Mouse (Mus musculus): ENCODE data around the gene Rpp25. TPM values are rescaled to one million over a fixed set of nuclear protein-coding genes. Genes with fewer than 3 reads are reported as not detected.

Rpp25 gene
- total and polyA plus RNA-seq, 2 experiments from 2014 or later, result 24.8 to 26.5 TPM

DNA sequence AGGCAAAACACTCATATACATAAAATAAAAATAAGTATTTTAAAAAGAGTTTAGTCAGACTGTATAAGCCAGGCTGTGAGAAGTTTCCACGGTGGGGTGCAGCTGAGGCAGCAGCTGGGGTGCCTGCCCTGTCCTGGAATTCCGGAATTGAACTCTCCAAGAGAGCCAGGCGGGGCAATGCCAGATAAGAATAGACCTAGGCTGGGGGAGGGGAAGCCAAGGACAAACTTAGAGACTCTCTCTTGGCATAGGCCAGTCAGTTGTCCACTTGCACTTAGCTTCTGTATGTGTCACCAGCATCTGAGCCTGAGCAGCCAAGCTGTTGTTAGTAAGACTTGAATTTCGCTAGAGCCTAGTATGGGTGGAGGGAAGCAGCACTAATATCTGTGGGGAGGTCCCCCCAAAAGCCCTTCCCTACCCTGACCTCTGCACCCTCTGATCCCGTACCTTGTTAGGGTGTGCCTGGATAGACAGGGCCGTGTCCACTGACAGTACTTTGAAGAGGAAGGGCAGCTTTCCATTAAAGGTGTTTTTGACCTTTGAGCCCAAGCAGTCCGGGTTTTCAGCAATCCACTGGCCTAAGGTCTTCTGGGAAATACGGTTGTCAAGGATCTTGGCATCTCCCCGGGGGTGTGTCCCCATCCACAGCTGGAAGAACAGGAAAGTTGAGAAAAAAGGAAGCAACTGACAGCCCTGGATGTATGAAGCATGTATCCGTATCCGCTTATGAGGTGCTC, 46.5 kb downstream of the Rpp25 start:
- no peak overlapping the region for H3K27ac ChIP-seq (ENCODE audit: low read depth, low read length)
- no peak for DNase-seq (ENCODE audit: low spot score)
- no peak overlapping the region for H3K9ac ChIP-seq (replicated peaks; ENCODE audit: low read length, poor library complexity, severe bottlenecking)
- ATAC-seq (ENCODE audit: low FRiP score), result no peak
- peaks cover 24% of the 10 kb centered on the region for H3K36me3 ChIP-seq (ENCODE audit: insufficient read depth, low read length)
- H3K27me3 ChIP-seq (ENCODE audit: insufficient read depth, low read length), result no peaks in the 10 kb centered on the region
- H3K4me1 ChIP-seq (ENCODE audit: insufficient read depth, low read length), result peaks cover 4% of the 10 kb centered on the region; the same call in 1 of the 2 replicates
- no peak overlapping the region for H3K4me2 ChIP-seq (ENCODE audit: low read depth, low read length, poor library complexity, severe bottlenecking)
- WGBS, result 88% methylated on average over 11 of the region's 11 CpGs
- no peaks in the 10 kb centered on the region for H3K9me3 ChIP-seq (ENCODE audit: low read length)
- no peak for TF ChIP-seq CTCF (IDR thresholded peaks at IDR 0.05)
- H3K4me3 ChIP-seq (ENCODE audit: low read depth, low read length), result no peak overlapping the region

- DNase-seq (ENCODE audit: low spot score) (peak; percentile 77), ATAC-seq (ENCODE audit: low FRiP score) (peak; percentile 44; the same call in 1 of the 2 replicates)
- Histone ChIP-seq H3K4me1 (ENCODE audit: insufficient read depth, low read length) (peaks cover 4% of the 10 kb centered on the region; the same call in 1 of the 2 replicates), H3K9ac (replicated peaks; ENCODE audit: low read length, poor library complexity, severe bottlenecking) (peak within 1 kb of the TSS; percentile 77), H3K4me3 (ENCODE audit: low read depth, low read length) (peak within 1 kb of the TSS; percentile 63), H3K27me3 (ENCODE audit: insufficient read depth, low read length) (no peaks in the 10 kb centered on the region), H3K27ac (ENCODE audit: low read depth, low read length) (peak within 1 kb of the TSS; percentile 55; the same call in 1 of the 2 replicates), H3K36me3 (ENCODE audit: insufficient read depth, low read length) (peaks cover 18% of the 10 kb centered on the region), H3K9me3 (ENCODE audit: low read length) (no peaks in the 10 kb centered on the region), H3K4me2 (ENCODE audit: low read depth, low read length, poor library complexity, severe bottlenecking) (peak within 1 kb of the TSS; percentile 89)
- WGBS, result under 1% methylated on average over 28 of the region's 28 CpGs
- no peak for TF ChIP-seq CTCF (IDR thresholded peaks at IDR 0.05)
Observed at GRCm38 (mm10) chr9:57552139-57552887, 48.5 kb downstream of the Rpp25 start, which contains the start of gene Mpi. TSS of gene Mpi (minus strand) at chr9:57552763.

- Histone ChIP-seq H3K4me3 (ENCODE audit: low read depth, low read length) (no peak overlapping the region), H3K27me3 (ENCODE audit: insufficient read depth, low read length) (no peaks in the 10 kb centered on the region), H3K9me3 (ENCODE audit: low read length) (no peaks in the 10 kb centered on the region), H3K9ac (replicated peaks; ENCODE audit: low read length, poor library complexity, severe bottlenecking) (no peak overlapping the region), H3K4me2 (ENCODE audit: low read depth, low read length, poor library complexity, severe bottlenecking) (no peak overlapping the region), H3K4me1 (ENCODE audit: insufficient read depth, low read length) (peaks cover 4% of the 10 kb centered on the region; the same call in 1 of the 2 replicates), H3K36me3 (ENCODE audit: insufficient read depth, low read length) (peaks cover 14% of the 10 kb centered on the region; the same call in 1 of the 2 replicates), H3K27ac (ENCODE audit: low read depth, low read length) (no peak overlapping the region)
- TF ChIP-seq CTCF (IDR thresholded peaks at IDR 0.05), result no peak
- ATAC-seq (ENCODE audit: low FRiP score) (no peak), DNase-seq (ENCODE audit: low spot score) (no peak)
- 74% methylated on average over 11 of the region's 11 CpGs for WGBS
Observed at GRCm38 (mm10) chr9:57553119-57553518, 49.3 kb downstream of the Rpp25 start.

DNA sequence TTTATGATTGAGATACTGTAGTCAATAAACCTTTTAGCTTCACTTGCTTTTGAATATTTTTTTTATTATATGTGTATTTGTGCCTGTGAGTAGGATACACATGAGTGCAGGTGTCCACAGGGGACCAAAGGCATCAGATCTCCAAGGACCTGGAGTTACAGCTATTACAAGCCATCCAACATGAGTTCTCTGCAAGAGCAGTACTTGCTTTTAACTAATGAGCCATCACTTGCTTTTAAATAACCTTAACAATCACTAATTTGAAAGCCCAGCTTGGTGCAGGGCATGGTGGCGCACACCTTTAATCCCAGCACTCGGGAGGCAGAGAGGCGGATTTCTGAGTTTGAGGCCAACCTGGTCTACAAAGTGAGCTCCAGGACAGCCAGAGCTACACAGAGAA, 50.9 kb downstream of the Rpp25 start:
- TF ChIP-seq CTCF (IDR thresholded peaks at IDR 0.05), result no peak
- WGBS, result 50% methylated on average over 3 of the region's 3 CpGs
- no peak overlapping the region for H3K4me2 ChIP-seq (ENCODE audit: low read depth, low read length, poor library complexity, severe bottlenecking)
- no peak overlapping the region for H3K4me3 ChIP-seq (ENCODE audit: low read depth, low read length)
- no peak overlapping the region for H3K27ac ChIP-seq (ENCODE audit: low read depth, low read length)
- DNase-seq (ENCODE audit: low spot score), result no peak
- H3K9ac ChIP-seq (replicated peaks; ENCODE audit: low read length, poor library complexity, severe bottlenecking), result no peak overlapping the region
- H3K9me3 ChIP-seq (ENCODE audit: low read length), result no peaks in the 10 kb centered on the region
- H3K4me1 ChIP-seq (ENCODE audit: insufficient read depth, low read length), result peaks cover 4% of the 10 kb centered on the region; the same call in 1 of the 2 replicates
- no peaks in the 10 kb centered on the region for H3K27me3 ChIP-seq (ENCODE audit: insufficient read depth, low read length)
- no peaks in the 10 kb centered on the region for H3K36me3 ChIP-seq (ENCODE audit: insufficient read depth, low read length)
- ATAC-seq (ENCODE audit: low FRiP score), result no peak

Other genes starting within 250 kb of the Rpp25 start
- gene 1700017B05Rik, start 241.4 kb upstream of the Rpp25 start, total RNA-seq (2014; rRNA removed), result 10.9 and 13.0 TPM in 2 replicates
- gene 1700017B05Rik, start 241.4 kb upstream of the Rpp25 start, polyA plus RNA-seq (2015; fragmentation: Nextera tagmentation; extraction: Ambion mirVana), result 4.5 and 5.0 TPM in 2 replicates
- 23.1 and 29.7 TPM in 2 replicates for gene Ppcdc, start 63.9 kb upstream of the Rpp25 start, total RNA-seq (2014; rRNA removed)
- 15.0 and 17.6 TPM in 2 replicates for gene Ppcdc, start 63.9 kb upstream of the Rpp25 start, polyA plus RNA-seq (2015; fragmentation: Nextera tagmentation; extraction: Ambion mirVana)
- 389 and 404 TPM in 2 replicates for gene Scamp5, start 36.0 kb upstream of the Rpp25 start, total RNA-seq (2014; rRNA removed)
- 206 and 213 TPM in 2 replicates for gene Scamp5, start 36.0 kb upstream of the Rpp25 start, polyA plus RNA-seq (2015; fragmentation: Nextera tagmentation; extraction: Ambion mirVana)
- gene Cox5a, start 17.2 kb downstream of the Rpp25 start, total RNA-seq (2014; rRNA removed), result 250 and 266 TPM in 2 replicates
- gene Cox5a, start 17.2 kb downstream of the Rpp25 start, polyA plus RNA-seq (2015; fragmentation: Nextera tagmentation; extraction: Ambion mirVana), result 1,115 and 1,120 TPM in 2 replicates
- 20.6 and 29.7 TPM in 2 replicates for gene Fam219b, start 33.5 kb downstream of the Rpp25 start, total RNA-seq (2014; rRNA removed)
- gene Fam219b, start 33.5 kb downstream of the Rpp25 start, polyA plus RNA-seq (2015; fragmentation: Nextera tagmentation; extraction: Ambion mirVana), result 24.8 and 25.6 TPM in 2 replicates
- gene Mpi, start 48.7 kb downstream of the Rpp25 start, total RNA-seq (2014; rRNA removed), result 60.5 and 71.9 TPM in 2 replicates
- 57.2 and 61.2 TPM in 2 replicates for gene Mpi, start 48.7 kb downstream of the Rpp25 start, polyA plus RNA-seq (2015; fragmentation: Nextera tagmentation; extraction: Ambion mirVana)
- 34.5 and 47.4 TPM in 2 replicates for gene Scamp2, start 56.9 kb downstream of the Rpp25 start, total RNA-seq (2014; rRNA removed)
- 41.1 and 41.2 TPM in 2 replicates for gene Scamp2, start 56.9 kb downstream of the Rpp25 start, polyA plus RNA-seq (2015; fragmentation: Nextera tagmentation; extraction: Ambion mirVana)
- gene Ulk3, start 85.4 kb downstream of the Rpp25 start, total RNA-seq (2014; rRNA removed), result 18.9 and 23.3 TPM in 2 replicates
- 17.4 and 19.9 TPM in 2 replicates for gene Ulk3, start 85.4 kb downstream of the Rpp25 start, polyA plus RNA-seq (2015; fragmentation: Nextera tagmentation; extraction: Ambion mirVana)
- gene Cplx3, start 102.3 kb downstream of the Rpp25 start, total RNA-seq (2014; rRNA removed), result 0.09 TPM in 1 of 2 replicates, not detected in the other
- 1.9 and 2.2 TPM in 2 replicates for gene Cplx3, start 102.3 kb downstream of the Rpp25 start, polyA plus RNA-seq (2015; fragmentation: Nextera tagmentation; extraction: Ambion mirVana)
- gene Lman1l, start 116.7 kb downstream of the Rpp25 start, total RNA-seq (2014; rRNA removed), result not detected in 2 replicates
- 0.10 TPM in 1 of 2 replicates, not detected in the other for gene Lman1l, start 116.7 kb downstream of the Rpp25 start, polyA plus RNA-seq (2015; fragmentation: Nextera tagmentation; extraction: Ambion mirVana)
- gene Csk, start 149.6 kb downstream of the Rpp25 start, total RNA-seq (2014; rRNA removed), result 133 and 152 TPM in 2 replicates
- gene Csk, start 149.6 kb downstream of the Rpp25 start, polyA plus RNA-seq (2015; fragmentation: Nextera tagmentation; extraction: Ambion mirVana), result 42.4 and 45.5 TPM in 2 replicates
- gene Cyp1a2, start 179.7 kb downstream of the Rpp25 start, total RNA-seq (2014; rRNA removed), result not detected in 2 replicates
- not detected in 2 replicates for gene Cyp1a2, start 179.7 kb downstream of the Rpp25 start, polyA plus RNA-seq (2015; fragmentation: Nextera tagmentation; extraction: Ambion mirVana)
- 0.28 TPM in 1 of 2 replicates, not detected in the other for gene Cyp1a1, start 183.9 kb downstream of the Rpp25 start, total RNA-seq (2014; rRNA removed)
- gene Cyp1a1, start 183.9 kb downstream of the Rpp25 start, polyA plus RNA-seq (2015; fragmentation: Nextera tagmentation; extraction: Ambion mirVana), result 0.09 TPM in 2 replicates
- 10.6 and 11.9 TPM in 2 replicates for gene Edc3, start 204.5 kb downstream of the Rpp25 start, total RNA-seq (2014; rRNA removed)
- 27.3 and 27.8 TPM in 2 replicates for gene Edc3, start 204.5 kb downstream of the Rpp25 start, polyA plus RNA-seq (2015; fragmentation: Nextera tagmentation; extraction: Ambion mirVana)